Mouse (Mus musculus): ENCODE results near the gene Gm10053. TPM values are rescaled to one million over a fixed set of nuclear protein-coding genes. Genes with fewer than 3 reads are reported as not detected.

Gene Gm10053
- total and polyA plus RNA-seq, 2 experiments from 2014 or later: 390 to 1,580 TPM

DNA sequence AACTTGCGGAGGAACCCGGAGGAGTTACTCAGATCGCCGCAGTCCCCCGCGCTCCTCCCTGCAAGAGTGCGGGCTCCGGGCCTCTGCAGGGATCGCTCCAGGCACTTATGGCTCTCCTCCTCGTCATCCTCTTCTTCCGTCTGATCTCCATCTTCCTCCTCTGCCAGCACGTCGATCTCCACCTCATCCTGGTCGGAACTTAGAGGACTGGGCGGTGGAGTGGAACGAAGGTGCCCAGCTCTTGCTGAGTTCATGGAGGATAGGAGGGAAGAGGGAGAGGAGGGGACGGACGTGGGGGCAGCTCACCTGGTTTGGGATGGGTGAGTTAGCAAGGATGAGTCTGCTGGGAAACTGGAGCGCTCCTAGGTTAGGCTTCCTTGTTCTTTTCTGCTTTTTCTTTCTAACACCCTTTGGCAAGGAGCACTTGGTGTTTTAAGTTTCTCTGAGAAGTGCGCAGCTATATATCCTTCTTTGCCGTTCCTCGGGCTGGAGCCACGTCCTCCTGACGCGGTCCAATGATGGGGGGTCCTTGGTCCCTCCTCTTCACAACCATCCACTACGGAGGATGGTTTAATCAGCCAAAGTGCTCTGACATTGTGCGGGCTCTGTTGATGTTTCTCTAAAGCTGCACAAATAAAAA lies 25.2 kb downstream of the Gm10053 start, which contains the start of gene Foxd4:
Gene Foxd4, minus strand, starts transcription at position 617 of the 640 bp plus-strand sequence.
- H3K27me3 ChIP-seq (ENCODE audit: control insufficient read depth, insufficient read depth, low read length): peaks cover 84% of the 10 kb centered on the region
- no peak for TF ChIP-seq CTCF (IDR thresholded peaks at IDR 0.05; ENCODE audit: low read depth)
- TF ChIP-seq EP300 (IDR thresholded peaks at IDR 0.05; ENCODE audit: low read depth): no peak
- DNase-seq (ENCODE audit: low spot score) (no peak), ATAC-seq (ENCODE audit: insufficient read depth, low read depth) (no peak)
- no peak within 1 kb of the TSS for H3K27ac ChIP-seq (ENCODE audit: low read depth)
- H3K36me3 ChIP-seq (replicated peaks; ENCODE audit: control insufficient read depth, insufficient read depth, low read length): no peaks in the 10 kb centered on the region
- WGBS: 1% methylated on average over 27 of the region's 27 CpGs
- no peaks in the 10 kb centered on the region for H3K9me3 ChIP-seq (replicated peaks; ENCODE audit: control insufficient read depth, low read length)
- peak within 1 kb of the TSS; percentile 52 for H3K4me2 ChIP-seq (ENCODE audit: low read depth, low read length)
- H3K4me1 ChIP-seq (ENCODE audit: control insufficient read depth, insufficient read depth): no peaks in the 10 kb centered on the region
- peak within 1 kb of the TSS; percentile 39 for H3K4me3 ChIP-seq (ENCODE audit: low read depth, low read length)
- no peak within 1 kb of the TSS for H3K9ac ChIP-seq (replicated peaks; ENCODE audit: low read depth, low read length)

DNA sequence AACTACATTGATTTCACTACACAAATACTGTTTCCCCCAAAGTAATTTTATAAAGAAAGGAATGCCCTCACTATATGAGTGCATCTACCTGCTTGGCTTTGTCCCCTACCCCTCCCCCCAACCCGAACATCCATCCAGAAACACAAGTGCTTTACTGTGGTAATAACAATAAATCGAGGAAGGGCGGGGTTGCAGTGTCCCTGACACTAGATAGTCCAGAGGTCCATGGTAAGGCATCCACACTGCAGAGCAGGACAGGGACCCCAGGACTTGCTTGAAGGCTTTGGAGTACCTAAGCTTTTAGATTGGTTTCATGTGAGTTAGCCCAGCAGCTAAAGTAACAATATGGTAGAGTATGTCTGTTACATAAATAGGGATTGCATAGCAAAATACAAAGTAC lies 26.2 kb downstream of the Gm10053 start:
- 19% methylated on average over 3 of the region's 3 CpGs for WGBS
- H3K4me2 ChIP-seq (ENCODE audit: low read depth, low read length): no peak overlapping the region
- ATAC-seq (ENCODE audit: insufficient read depth, low read depth): no peak

DNA sequence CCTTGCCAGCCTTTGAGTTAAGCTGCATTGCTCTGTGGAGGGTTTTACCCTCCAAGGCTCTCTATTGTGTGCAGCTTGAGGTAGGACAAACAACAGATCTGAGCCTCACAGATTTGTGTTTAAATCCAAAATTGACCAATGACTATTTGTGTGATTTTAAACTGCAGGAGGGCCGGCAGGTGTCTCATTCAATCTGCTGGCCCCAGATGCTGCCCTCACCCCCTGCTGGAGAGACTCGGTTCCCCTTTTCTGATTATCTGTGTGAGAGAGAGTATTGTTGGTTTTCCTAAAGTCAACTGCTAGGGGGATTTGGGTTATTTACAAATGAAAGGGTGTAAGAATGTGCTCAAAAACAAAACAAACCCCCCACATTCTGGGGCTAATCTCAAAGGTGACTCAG lies 26.8 kb downstream of the Gm10053 start:
- Histone ChIP-seq H3K9me3 (replicated peaks; ENCODE audit: control insufficient read depth, low read length) (no peaks in the 10 kb centered on the region), H3K27me3 (ENCODE audit: control insufficient read depth, insufficient read depth, low read length) (peaks cover 75% of the 10 kb centered on the region), H3K4me1 (ENCODE audit: control insufficient read depth, insufficient read depth) (no peaks in the 10 kb centered on the region), H3K9ac (replicated peaks; ENCODE audit: low read depth, low read length) (no peak overlapping the region), H3K36me3 (replicated peaks; ENCODE audit: control insufficient read depth, insufficient read depth, low read length) (no peaks in the 10 kb centered on the region), H3K27ac (ENCODE audit: low read depth) (no peak overlapping the region), H3K4me3 (ENCODE audit: low read depth, low read length) (no peak overlapping the region), H3K4me2 (ENCODE audit: low read depth, low read length) (no peak overlapping the region)
- no peak for TF ChIP-seq EP300 (IDR thresholded peaks at IDR 0.05; ENCODE audit: low read depth)
- TF ChIP-seq CTCF (IDR thresholded peaks at IDR 0.05; ENCODE audit: low read depth): no peak
- no peak for ATAC-seq (ENCODE audit: insufficient read depth, low read depth)
- no peak for DNase-seq (ENCODE audit: low spot score)
- WGBS: 8% methylated on average over 2 of the region's 2 CpGs

More for the DNA sequence above, 26.2 kb downstream of the Gm10053 start:
- Histone ChIP-seq H3K27me3 (ENCODE audit: control insufficient read depth, insufficient read depth, low read length) (peaks cover 79% of the 10 kb centered on the region), H3K4me1 (ENCODE audit: control insufficient read depth, insufficient read depth) (no peaks in the 10 kb centered on the region), H3K9me3 (replicated peaks; ENCODE audit: control insufficient read depth, low read length) (no peaks in the 10 kb centered on the region), H3K9ac (replicated peaks; ENCODE audit: low read depth, low read length) (no peak overlapping the region), H3K36me3 (replicated peaks; ENCODE audit: control insufficient read depth, insufficient read depth, low read length) (no peaks in the 10 kb centered on the region), H3K27ac (ENCODE audit: low read depth) (no peak overlapping the region), H3K4me3 (ENCODE audit: low read depth, low read length) (no peak overlapping the region)
- no peak for DNase-seq (ENCODE audit: low spot score)
- no peak for TF ChIP-seq CTCF (IDR thresholded peaks at IDR 0.05; ENCODE audit: low read depth)
- TF ChIP-seq EP300 (IDR thresholded peaks at IDR 0.05; ENCODE audit: low read depth): no peak

DNA sequence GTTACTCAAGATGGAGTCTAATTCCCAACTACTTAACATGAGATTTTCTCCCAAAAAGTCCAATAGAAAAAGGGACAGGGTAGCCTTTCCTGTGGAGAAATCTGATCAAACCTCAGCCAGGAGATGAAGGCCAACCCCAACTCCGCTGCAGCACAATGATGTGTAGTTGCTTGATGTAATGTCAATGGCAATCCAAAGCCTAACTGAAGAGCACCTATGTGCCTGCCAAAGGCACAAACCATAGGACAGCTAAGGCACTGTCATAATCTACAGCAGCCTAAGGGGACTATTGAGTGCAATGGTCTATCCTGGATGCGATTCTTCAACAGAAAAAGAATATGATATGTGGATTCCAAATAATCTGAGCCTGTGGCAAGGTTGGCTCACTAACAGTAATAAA lies 27.3 kb downstream of the Gm10053 start:
- 51% methylated on average over 2 of the region's 2 CpGs for WGBS
- Histone ChIP-seq H3K27me3 (ENCODE audit: control insufficient read depth, insufficient read depth, low read length) (peaks cover 69% of the 10 kb centered on the region), H3K4me1 (ENCODE audit: control insufficient read depth, insufficient read depth) (no peaks in the 10 kb centered on the region)

DNA sequence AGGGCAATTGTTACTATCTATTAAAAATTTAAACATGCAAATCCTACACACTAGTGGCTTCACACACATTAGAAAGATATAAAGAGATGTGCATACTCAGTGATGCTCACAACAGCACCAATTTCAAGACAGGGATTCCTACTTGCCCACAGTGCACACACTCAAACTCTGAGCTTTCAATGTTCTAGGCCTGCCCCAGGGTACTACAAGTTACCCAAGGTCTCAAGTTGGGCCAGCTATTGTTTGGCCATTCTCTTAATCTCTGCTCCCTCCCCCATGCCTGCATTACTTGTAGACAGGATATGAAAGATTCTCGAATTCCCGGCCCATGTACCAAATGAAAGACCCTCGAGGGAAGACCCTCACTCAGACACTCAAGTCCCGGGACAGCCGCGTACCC lies 32.2 kb downstream of the Gm10053 start:
- H3K9ac ChIP-seq (replicated peaks; ENCODE audit: low read depth, low read length): no peak overlapping the region
- TF ChIP-seq CTCF (IDR thresholded peaks at IDR 0.05; ENCODE audit: low read depth) (no peak), EP300 (IDR thresholded peaks at IDR 0.05; ENCODE audit: low read depth) (no peak)
- H3K27ac ChIP-seq (ENCODE audit: low read depth): no peak overlapping the region
- no peak for DNase-seq (ENCODE audit: low spot score)
- H3K4me2 ChIP-seq (ENCODE audit: low read depth, low read length): no peak overlapping the region
- H3K36me3 ChIP-seq (replicated peaks; ENCODE audit: control insufficient read depth, insufficient read depth, low read length): no peaks in the 10 kb centered on the region
- no peaks in the 10 kb centered on the region for H3K9me3 ChIP-seq (replicated peaks; ENCODE audit: control insufficient read depth, low read length)
- H3K27me3 ChIP-seq (ENCODE audit: control insufficient read depth, insufficient read depth, low read length): peaks cover 23% of the 10 kb centered on the region
- no peaks in the 10 kb centered on the region for H3K4me1 ChIP-seq (ENCODE audit: control insufficient read depth, insufficient read depth)
- no peak for ATAC-seq (ENCODE audit: insufficient read depth, low read depth)
- WGBS: 80% methylated on average over 4 of the region's 6 CpGs
- H3K4me3 ChIP-seq (ENCODE audit: low read depth, low read length): no peak overlapping the region

More for the DNA sequence above, 27.3 kb downstream of the Gm10053 start:
- Histone ChIP-seq H3K27ac (ENCODE audit: low read depth) (no peak overlapping the region), H3K36me3 (replicated peaks; ENCODE audit: control insufficient read depth, insufficient read depth, low read length) (no peaks in the 10 kb centered on the region), H3K9me3 (replicated peaks; ENCODE audit: control insufficient read depth, low read length) (no peaks in the 10 kb centered on the region), H3K4me3 (ENCODE audit: low read depth, low read length) (no peak overlapping the region), H3K4me2 (ENCODE audit: low read depth, low read length) (no peak overlapping the region), H3K9ac (replicated peaks; ENCODE audit: low read depth, low read length) (no peak overlapping the region)
- no peak for ATAC-seq (ENCODE audit: insufficient read depth, low read depth)
- DNase-seq (ENCODE audit: low spot score): no peak
- no peak for TF ChIP-seq CTCF (IDR thresholded peaks at IDR 0.05; ENCODE audit: low read depth)
- no peak for TF ChIP-seq EP300 (IDR thresholded peaks at IDR 0.05; ENCODE audit: low read depth)

Data from heart, postnatal 0 days (tissue).